In genomic region chr6:124436245-124436644, GRCm38 (mm10) we compare ENCODE assay signal across 24 mouse cellular contexts. TPM values are rescaled to one million over a fixed set of nuclear protein-coding genes. Genes with fewer than 3 reads are reported as not detected.
A peak's percentile ranks its signal among the peaks of the same experiment; 100 is the strongest.
DNase-seq lines count a peak whose midpoint lies in the region; TF ChIP-seq lines count a peak whose summit lies in the region.
"Had no signal": no experiment of that assay in that cellular context is flagged by ENCODE, and none has a peak within 500 bp of the region (broad histone marks: within the 10 kb centered on the region; RNA-seq: fewer than 3 reads in every experiment).

No protein-coding gene starts in this region.

- H3K9me3 ChIP-seq in ES-E14 (ENCODE audit: control insufficient read depth, insufficient read depth, low read depth, low read length) = no peaks in the 10 kb centered on the region
- H3K9me3 ChIP-seq: forebrain, embryonic 10.5 days; forebrain, embryonic 13.5 days; heart, embryonic 10.5 days; heart, embryonic 13.5 days had no signal

- no peak overlapping the region for H3K27ac ChIP-seq in heart, adult 2 months
- H3K27ac ChIP-seq in ES-E14 (ENCODE audit: insufficient read depth, low read depth, low read length, poor library complexity, severe bottlenecking) = peak overlapping the region; percentile 19; the same call in 1 of the 2 replicates
- H3K27ac ChIP-seq in brown adipose tissue, adult 24 weeks (replicated peaks; ENCODE audit: low read depth, low read length) = peak overlapping the region; percentile 90
- H3K27ac ChIP-seq: forebrain, embryonic 10.5 days; forebrain, embryonic 13.5 days; heart, embryonic 10.5 days; heart, embryonic 13.5 days; hindbrain, embryonic 14.5 days; hindbrain, postnatal 0 days had no signal

- in situ Hi-C loops in ES-E14 (cut with MboI; ENCODE audit: low sequenced_read_pairs in 2 of 2, unreplicated experiment in 2 of 2) = no loop called here

- no peak for TF ChIP-seq POLR2A in heart, adult 2 months (IDR thresholded peaks at IDR 0.05; ENCODE audit: insufficient read depth, low read depth, low read length)

- WGBS in heart, adult 2 months = 71% methylated on average over 7 of the region's 7 CpGs

- H3K79me2 ChIP-seq in heart, adult 2 months (replicated peaks; ENCODE audit: control insufficient read depth, insufficient read depth, low read length) = no peaks in the 10 kb centered on the region

- no peak overlapping the region for H3K4me3 ChIP-seq in heart, adult 2 months
- H3K4me3 ChIP-seq in ES-E14 (ENCODE audit: insufficient read depth in 1 of 2, low read depth in 1 of 2, low read length in 2 of 2, poor library complexity in 1 of 2, severe bottlenecking in 1 of 2) = peak overlapping the region; percentile 22 to 70; a peak in 3 of 4 replicates
- H3K4me3 ChIP-seq in brown adipose tissue, adult 24 weeks (ENCODE audit: insufficient read depth, low read depth, low read length) = no peak overlapping the region
- H3K4me3 ChIP-seq: forebrain, embryonic 10.5 days; forebrain, embryonic 13.5 days; heart, embryonic 10.5 days; heart, embryonic 13.5 days had no signal

- intact Hi-C loops in heart, adult 2 months (cut with DNase I) = no loop called here

- DNase-seq in heart, adult 11 months = peak; percentile 60
- DNase-seq in heart, adult 2 months = no peak
- DNase-seq in ES-E14 (ENCODE audit: low read depth, low spot score) = no peak
- DNase-seq in gastrocnemius, adult 18-20 months (ENCODE audit: low spot score) = no peak
- no peak for DNase-seq in kidney, adult 18-20 months
- DNase-seq: adrenal gland, adult 2 months; adrenal gland, postnatal 14 days; cerebellum, adult 18-20 months; cerebellum, adult 9-10 months; cerebellum, postnatal 14 days; forebrain, postnatal 0 days; gastrocnemius, postnatal 10 days; heart, adult 18-20 months; heart, postnatal 14 days; heart, postnatal 4 days; kidney, adult 2 months had no signal

- no peak overlapping the region for H3K9ac ChIP-seq in heart, adult 2 months (ENCODE audit: low read depth, low read length)
- H3K9ac ChIP-seq in ES-E14 (ENCODE audit: insufficient read depth, low read depth, low read length, poor library complexity, severe bottlenecking) = 0 out of 2 replicates have a peak overlapping the region, but pooled peaks have one; percentile 17
- H3K9ac ChIP-seq: forebrain, embryonic 13.5 days; forebrain, postnatal 0 days; heart, embryonic 13.5 days; hindbrain, embryonic 14.5 days had no signal

- TF ChIP-seq EP300 in heart, adult 2 months (IDR thresholded peaks at IDR 0.05; ENCODE audit: insufficient read depth, low read depth, low read length) = no peak

- TF ChIP-seq CTCF in heart, adult 2 months (IDR thresholded peaks at IDR 0.05) = no peak

- no peaks in the 10 kb centered on the region for H3K27me3 ChIP-seq in heart, adult 2 months (ENCODE audit: control insufficient read depth, insufficient read depth, low read length)
- H3K27me3 ChIP-seq: forebrain, embryonic 13.5 days had no signal

- H3K36me3 ChIP-seq in heart, adult 2 months (ENCODE audit: control insufficient read depth, insufficient read depth, low read length) = no peaks in the 10 kb centered on the region
- peaks cover 16% of the 10 kb centered on the region for H3K36me3 ChIP-seq in ES-E14 (ENCODE audit: control insufficient read depth, insufficient read depth, low read length, poor library complexity, severe bottlenecking)
- H3K36me3 ChIP-seq: forebrain, embryonic 10.5 days; heart, embryonic 10.5 days; heart, embryonic 13.5 days had no signal

- no peaks in the 10 kb centered on the region for H3K4me1 ChIP-seq in heart, adult 2 months (ENCODE audit: control insufficient read depth, insufficient read depth, low read length)
- H3K4me1 ChIP-seq in ES-E14 (ENCODE audit: control insufficient read depth in 2 of 2, insufficient read depth in 2 of 2, low read length in 2 of 2, poor library complexity in 1 of 2) = peaks cover 8 to 20% of the 10 kb centered on the region in 2 experiments; a peak in 3 of 4 replicates
- peaks cover 9% of the 10 kb centered on the region; the same call in 1 of the 2 replicates for H3K4me1 ChIP-seq in brown adipose tissue, adult 24 weeks (ENCODE audit: control insufficient read depth, insufficient read depth, insufficient read length, low read length)
- H3K4me1 ChIP-seq: heart, embryonic 13.5 days had no signal

TF ChIP-seq in ES-E14, 5 proteins besides CTCF, POLR2A, EP300 and RAD21:
- TF ChIP-seq ZC3H11A (IDR thresholded peaks at IDR 0.05; ENCODE audit: borderline replicate concordance, low read depth, low read length) = no peak

RNA-seq across cellular contexts. Expression of gene Pex5, which starts 21.4 kb away (rescaled TPM):
- 10 to 100 TPM; 21.9 to 25.7 TPM for total RNA-seq in heart, adult 2 months (2021)
- polyA plus RNA-seq in heart, adult 2 months (2012; rRNA removed) = 20.8 and 30.1 TPM in 2 replicates
- 34.4 and 35.7 TPM in 2 replicates for total RNA-seq in ES-E14 (2012; rRNA removed)
- 52.7 and 53.9 TPM in 2 replicates for polyA plus RNA-seq in brown adipose tissue, adult 24 weeks (2012; ENCODE audit: insufficient read depth, insufficient read length, missing spikeins)
- 10 to 100 TPM; 20.2 to 20.6 TPM for total RNA-seq in gastrocnemius, adult 18-20 months (2021)

RNA-seq across cellular contexts. Expression of gene Clstn3, which starts 28.3 kb away (rescaled TPM):
- total RNA-seq in heart, adult 2 months (2021) = 1 to 10 TPM; 1.4 to 1.9 TPM
- polyA plus RNA-seq in heart, adult 2 months (2012; rRNA removed) = 5.1 and 11.8 TPM in 2 replicates
- total RNA-seq in ES-E14 (2012; rRNA removed) = 37.0 and 79.2 TPM in 2 replicates
- polyA plus RNA-seq in brown adipose tissue, adult 24 weeks (2012; ENCODE audit: insufficient read depth, insufficient read length, missing spikeins) = 269 and 304 TPM in 2 replicates
- total RNA-seq in gastrocnemius, adult 18-20 months (2021) = 1 to 10 TPM in 1 of 2 experiments, under 1 TPM in 1; 0.34 to 1.1 TPM
- polyA plus RNA-seq: inflammation-experienced regulatory T-cells, adult 6 months had no signal

RNA-seq across cellular contexts. Expression of gene C1rl, which starts 56.7 kb away (rescaled TPM):
- total RNA-seq in heart, adult 2 months (2021) = 1 to 10 TPM; 1.1 to 1.2 TPM
- polyA plus RNA-seq in heart, adult 2 months (2012; rRNA removed) = 1.3 and 1.5 TPM in 2 replicates
- total RNA-seq in ES-E14 (2012; rRNA removed) = 1.0 and 2.2 TPM in 2 replicates
- 15.6 and 18.9 TPM in 2 replicates for polyA plus RNA-seq in brown adipose tissue, adult 24 weeks (2012; ENCODE audit: insufficient read depth, insufficient read length, missing spikeins)
- under 1 TPM; 0.50 to 0.57 TPM for total RNA-seq in gastrocnemius, adult 18-20 months (2021)
- polyA plus RNA-seq: inflammation-experienced regulatory T-cells, adult 6 months had no signal

Comparison
In these comparisons a context has a peak if more than half of its experiments do, and no peak if none do; other contexts are left out.
1. H3K4me3 ChIP-seq: peak in ES-E14 (2 of 2); none in heart, adult 2 months (single experiment) and brown adipose tissue, adult 24 weeks (single experiment).
2. RNA of gene Clstn3, which starts 28.3 kb away (total RNA-seq): 37.0 to 79.2 TPM in ES-E14; 1.4 to 1.9 TPM in heart, adult 2 months and 0.34 to 1.1 TPM in gastrocnemius, adult 18-20 months; every median in the first group is over 10 times any median in the second.